Mouse (Mus musculus) G1E (cell line): ENCODE data around the gene Procr.

ENCODE experiments used
- CTCF ChIP-seq: IDR thresholded peaks from 2 replicates; pipeline ENCODE4 v1.5.1; 2012; ENCODE audit warnings: low read depth, low read length, inconsistent platforms, mixed read lengths
- GATA1 ChIP-seq: IDR thresholded peaks from 2 replicates; pipeline ENCODE4 v1.6.1; 2012; ENCODE audit warnings: borderline replicate concordance, low read length, inconsistent platforms, mixed read lengths
- GATA2 ChIP-seq: IDR thresholded peaks from 2 replicates; pipeline ENCODE4 v1.6.1; 2012; ENCODE audit warnings: low read depth, low read length, inconsistent platforms, borderline replicate concordance

DNA sequence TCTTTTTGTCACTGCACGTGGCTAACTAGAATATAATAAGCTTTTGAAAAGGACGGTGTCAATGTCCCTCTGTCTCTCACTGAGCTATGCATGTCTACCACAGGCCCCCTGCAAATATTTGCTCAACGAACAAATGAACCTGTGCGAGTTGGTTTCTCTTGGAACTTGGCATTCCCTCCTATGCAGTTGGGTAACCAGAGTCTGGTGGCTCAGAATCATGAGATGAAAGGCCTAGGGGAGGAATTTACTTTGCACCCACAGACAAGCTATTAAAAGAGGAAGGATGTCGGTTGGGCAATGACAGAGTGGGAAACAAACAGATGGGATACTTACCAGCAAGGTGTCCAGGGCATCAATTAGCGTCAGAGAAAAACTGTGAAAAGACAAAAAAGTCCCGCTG is 24.6 kb upstream of the Procr start:
- TF ChIP-seq CTCF, result no peak
- no peak for TF ChIP-seq GATA2
- no peak for TF ChIP-seq GATA1
